Mouse (Mus musculus) testis, adult 2 months (tissue): ENCODE measurements at regions not wholly inside any gene's neighbourhood (a gene's known extent, or its start where the extent isn't known, plus 50 kb on each side); places are given as distances from the start of the nearest gene placed in this dataset.

Experiments used
- CTCF ChIP-seq: fragments of 200-500 bp; IDR thresholded peaks from 2 replicates; pipeline ENCODE4 v1.5.1; 2012; ENCODE audit warnings: low read depth, mild to moderate bottlenecking, inconsistent platforms, low read length, moderate library complexity; ENCODE audit not compliant: control insufficient read depth, insufficient read depth, insufficient replicate concordance
- POLR2A ChIP-seq: fragments of 200-500 bp; IDR thresholded peaks from 2 replicates; pipeline ENCODE4 v1.6.1; 2012; ENCODE audit warnings: low read depth, mild to moderate bottlenecking, inconsistent platforms, low read length, moderate library complexity; ENCODE audit not compliant: control insufficient read depth

DNA sequence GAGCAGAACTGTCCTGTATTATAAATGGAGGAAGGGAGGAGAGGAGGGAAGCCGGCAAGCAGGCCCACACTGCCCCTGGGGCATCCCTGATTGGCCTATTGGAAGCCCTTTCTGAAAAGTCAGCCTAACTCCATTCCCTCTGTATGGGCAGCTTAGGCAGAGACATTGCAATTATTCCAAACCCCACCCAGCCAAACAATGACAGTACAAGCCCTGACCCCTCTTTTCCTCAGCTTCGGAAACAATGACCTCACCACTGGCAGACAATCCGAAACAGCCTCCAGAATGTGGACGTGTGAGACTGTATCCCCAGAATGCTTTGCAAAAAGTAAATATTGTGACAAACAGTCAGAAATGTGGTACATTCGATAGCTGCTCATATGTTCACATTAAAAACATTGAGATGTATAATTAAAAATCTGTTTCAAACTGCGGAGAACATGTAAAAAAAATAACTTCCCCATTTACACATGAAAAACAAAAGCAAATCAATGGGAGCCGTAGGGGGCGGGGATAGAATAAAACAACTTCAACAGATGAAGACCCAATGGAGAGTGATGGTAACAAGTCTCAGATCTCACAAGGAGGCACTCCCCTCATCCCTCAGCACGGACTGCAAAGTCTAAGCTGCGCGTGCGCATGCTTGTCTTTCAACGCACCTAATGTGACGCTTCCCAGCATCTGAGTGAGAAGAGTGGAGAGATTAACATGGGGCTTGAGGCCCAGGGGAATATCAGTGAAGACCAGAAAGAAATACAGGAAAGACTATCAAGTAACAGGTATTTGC is 134.9 kb upstream of the Top1 start:
- TF ChIP-seq CTCF (no peak), POLR2A (no peak)
